Mouse (Mus musculus) small intestine, adult 2 months (tissue): ENCODE measurements at regions not wholly inside any gene's neighbourhood (a gene's known extent, or its start where the extent isn't known, plus 50 kb on each side); places are given as distances from the start of the nearest gene placed in this dataset.

Experiments
- CTCF ChIP-seq: fragments of 200-500 bp; IDR thresholded peaks from 2 replicates; pipeline ENCODE4 v1.5.1; 2012; ENCODE audit warnings: low read depth, mild to moderate bottlenecking, control low read depth, inconsistent platforms, low read length, moderate library complexity, mixed read lengths; ENCODE audit not compliant: insufficient replicate concordance, insufficient read length; ENCODE audit errors: extremely low read depth
- POLR2A ChIP-seq: fragments of 200-500 bp; IDR thresholded peaks from 2 replicates; pipeline ENCODE4 v1.6.1; 2012; ENCODE audit warnings: low read depth, mild to moderate bottlenecking, control low read depth, inconsistent platforms, low read length, moderate library complexity

- TF ChIP-seq CTCF (no peak), POLR2A (no peak)
These were observed 153.4 kb upstream of the S100g start for GRCm38 (mm10) chrX:163117681-163118393.
